Mouse (Mus musculus): ENCODE data around the gene Ndufa4l2. TPM values are rescaled to one million over a fixed set of nuclear protein-coding genes. Genes with fewer than 3 reads are reported as not detected.

Ndufa4l2 gene
- polyA plus RNA-seq, 1 experiment = 5.4 TPM

DNA sequence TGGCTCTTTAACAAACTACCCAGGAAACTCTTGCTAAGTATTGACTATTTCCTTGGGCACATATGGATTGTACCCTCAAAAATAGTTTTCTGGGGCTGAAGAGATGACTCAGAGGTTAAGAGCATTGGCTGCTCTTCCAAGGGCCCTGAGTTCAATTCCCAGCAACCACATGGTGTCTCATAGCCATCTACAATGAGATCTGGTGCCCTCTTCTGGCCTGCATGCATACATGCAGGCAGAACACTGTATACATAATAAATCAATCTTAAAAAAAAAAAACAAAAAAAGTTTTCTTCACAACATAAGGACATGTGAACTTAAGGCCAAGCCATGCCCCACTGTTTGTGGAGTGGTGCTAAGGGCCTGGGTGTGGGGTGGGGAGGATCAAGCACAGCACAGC lies 46.4 kb downstream of the Ndufa4l2 start:
- Histone ChIP-seq H3K9me3 (replicated peaks; ENCODE audit: control insufficient read depth, insufficient read depth, low read length, poor library complexity, severe bottlenecking) (no peaks in the 10 kb centered on the region), H3K4me3 (ENCODE audit: low read depth, low read length) (no peak overlapping the region), H3K4me1 (ENCODE audit: control insufficient read depth, insufficient read depth, low read length) (peaks cover 7% of the 10 kb centered on the region), H3K9ac (ENCODE audit: low read depth, poor library complexity, severe bottlenecking) (no peak overlapping the region), H3K36me3 (ENCODE audit: control insufficient read depth, insufficient read depth, low read length, poor library complexity, severe bottlenecking) (no peaks in the 10 kb centered on the region), H3K27me3 (ENCODE audit: control insufficient read depth, insufficient read depth, low read length, poor library complexity, severe bottlenecking) (no peaks in the 10 kb centered on the region), H3K27ac (ENCODE audit: insufficient read depth, low read length) (no peak overlapping the region)
- no peak for TF ChIP-seq CTCF (IDR thresholded peaks at IDR 0.05; ENCODE audit: low read depth, low read length)
- no peak for TF ChIP-seq EP300 (IDR thresholded peaks at IDR 0.05; ENCODE audit: insufficient read depth, low read depth, low read length)
- TF ChIP-seq POLR2A (IDR thresholded peaks at IDR 0.05; ENCODE audit: insufficient read depth, low read length) = no peak

DNA sequence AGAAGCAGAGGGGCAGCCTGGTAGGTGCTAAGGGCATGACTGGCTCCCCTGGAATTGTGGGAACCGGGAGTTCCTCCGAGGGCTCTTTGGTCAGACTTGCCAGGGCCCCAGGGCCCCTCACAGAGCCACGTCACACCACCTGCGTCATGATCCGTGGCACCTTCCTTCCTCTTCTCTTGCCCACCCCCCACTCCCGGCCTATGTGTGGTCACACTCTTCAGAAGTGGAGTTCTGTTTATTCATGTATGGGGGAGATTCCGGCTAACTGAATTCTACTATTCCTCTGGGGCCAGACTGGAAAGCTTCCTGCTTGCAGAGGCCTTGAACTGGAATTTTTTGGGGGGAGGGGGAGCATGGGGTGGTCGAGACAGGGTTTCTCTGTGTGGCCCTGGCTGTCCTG lies 49.1 kb downstream of the Ndufa4l2 start:
- Histone ChIP-seq H3K4me1 (ENCODE audit: control insufficient read depth, insufficient read depth, low read length) (peaks cover 6% of the 10 kb centered on the region), H3K27me3 (ENCODE audit: control insufficient read depth, insufficient read depth, low read length, poor library complexity, severe bottlenecking) (no peaks in the 10 kb centered on the region), H3K36me3 (ENCODE audit: control insufficient read depth, insufficient read depth, low read length, poor library complexity, severe bottlenecking) (no peaks in the 10 kb centered on the region), H3K9ac (ENCODE audit: low read depth, poor library complexity, severe bottlenecking) (no peak overlapping the region), H3K27ac (ENCODE audit: insufficient read depth, low read length) (peak overlapping the region; percentile 27; the same call in 1 of the 2 replicates), H3K9me3 (replicated peaks; ENCODE audit: control insufficient read depth, insufficient read depth, low read length, poor library complexity, severe bottlenecking) (no peaks in the 10 kb centered on the region), H3K4me3 (ENCODE audit: low read depth, low read length) (no peak overlapping the region)
- TF ChIP-seq CTCF (IDR thresholded peaks at IDR 0.05; ENCODE audit: low read depth, low read length) (no peak), POLR2A (IDR thresholded peaks at IDR 0.05; ENCODE audit: insufficient read depth, low read length) (no peak), EP300 (IDR thresholded peaks at IDR 0.05; ENCODE audit: insufficient read depth, low read depth, low read length) (no peak)

DNA sequence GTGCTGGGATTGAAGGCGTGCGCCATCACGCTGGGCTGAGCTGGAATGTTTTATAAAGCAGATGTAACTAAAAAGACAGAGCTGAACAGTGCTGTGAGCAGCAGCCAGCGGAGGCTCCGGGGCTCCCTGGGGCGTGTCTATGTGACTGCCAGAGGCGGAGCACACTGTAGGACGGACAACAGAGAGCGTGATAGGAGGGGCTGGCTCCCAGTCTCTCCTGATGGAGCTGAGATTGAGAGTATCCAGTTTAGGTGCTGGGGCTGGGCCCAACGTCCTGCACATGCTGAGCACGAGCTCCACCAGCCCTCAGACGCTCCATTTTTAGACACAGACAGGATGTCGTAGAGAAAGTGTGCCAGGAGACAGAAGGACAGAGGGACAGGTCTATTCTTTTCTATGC lies 49.5 kb downstream of the Ndufa4l2 start:
- Histone ChIP-seq H3K27me3 (ENCODE audit: control insufficient read depth, insufficient read depth, low read length, poor library complexity, severe bottlenecking) (no peaks in the 10 kb centered on the region), H3K27ac (ENCODE audit: insufficient read depth, low read length) (peak overlapping the region; percentile 27; the same call in 1 of the 2 replicates), H3K4me1 (ENCODE audit: control insufficient read depth, insufficient read depth, low read length) (peaks cover 5% of the 10 kb centered on the region), H3K9me3 (replicated peaks; ENCODE audit: control insufficient read depth, insufficient read depth, low read length, poor library complexity, severe bottlenecking) (no peaks in the 10 kb centered on the region), H3K4me3 (ENCODE audit: low read depth, low read length) (no peak overlapping the region), H3K36me3 (ENCODE audit: control insufficient read depth, insufficient read depth, low read length, poor library complexity, severe bottlenecking) (no peaks in the 10 kb centered on the region), H3K9ac (ENCODE audit: low read depth, poor library complexity, severe bottlenecking) (no peak overlapping the region)
- no peak for TF ChIP-seq POLR2A (IDR thresholded peaks at IDR 0.05; ENCODE audit: insufficient read depth, low read length)
- TF ChIP-seq CTCF (IDR thresholded peaks at IDR 0.05; ENCODE audit: low read depth, low read length) = no peak
- TF ChIP-seq EP300 (IDR thresholded peaks at IDR 0.05; ENCODE audit: insufficient read depth, low read depth, low read length) = no peak

Other genes starting within 250 kb of the Ndufa4l2 start
- gene Dctn2, start 248.6 kb upstream of the Ndufa4l2 start, polyA plus RNA-seq (2011; ENCODE audit: insufficient read depth, insufficient read length, low read depth, missing spikeins) = 124 and 125 TPM in 2 replicates
- gene Mbd6, start 225.9 kb upstream of the Ndufa4l2 start, polyA plus RNA-seq (2011; ENCODE audit: insufficient read depth, insufficient read length, low read depth, missing spikeins) = 26.2 and 26.7 TPM in 2 replicates
- gene Mars, start 203.2 kb upstream of the Ndufa4l2 start, polyA plus RNA-seq (2011; ENCODE audit: insufficient read depth, insufficient read length, low read depth, missing spikeins) = 129 and 136 TPM in 2 replicates
- 8.5 and 9.1 TPM in 2 replicates for gene Arhgap9, start 193.0 kb upstream of the Ndufa4l2 start, polyA plus RNA-seq (2011; ENCODE audit: insufficient read depth, insufficient read length, low read depth, missing spikeins)
- gene Gli1, start 173.0 kb upstream of the Ndufa4l2 start, polyA plus RNA-seq (2011; ENCODE audit: insufficient read depth, insufficient read length, low read depth, missing spikeins) = 19.8 and 21.4 TPM in 2 replicates
- gene Inhbe, start 160.6 kb upstream of the Ndufa4l2 start, polyA plus RNA-seq (2011; ENCODE audit: insufficient read depth, insufficient read length, low read depth, missing spikeins) = not detected in 2 replicates
- gene Inhbc, start 144.5 kb upstream of the Ndufa4l2 start, polyA plus RNA-seq (2011; ENCODE audit: insufficient read depth, insufficient read length, low read depth, missing spikeins) = not detected in 2 replicates
- 107 and 122 TPM in 2 replicates for gene R3hdm2, start 134.6 kb upstream of the Ndufa4l2 start, polyA plus RNA-seq (2011; ENCODE audit: insufficient read depth, insufficient read length, low read depth, missing spikeins)
- 1.9 and 2.6 TPM in 2 replicates for gene Stac3, start 13.3 kb upstream of the Ndufa4l2 start, polyA plus RNA-seq (2011; ENCODE audit: insufficient read depth, insufficient read length, low read depth, missing spikeins)
- gene Shmt2, start 7.5 kb downstream of the Ndufa4l2 start, polyA plus RNA-seq (2011; ENCODE audit: insufficient read depth, insufficient read length, low read depth, missing spikeins) = 67.4 and 68.2 TPM in 2 replicates
- 0.79 TPM in 1 of 2 replicates, not detected in the other for gene Nxph4, start 19.6 kb downstream of the Ndufa4l2 start, polyA plus RNA-seq (2011; ENCODE audit: insufficient read depth, insufficient read length, low read depth, missing spikeins)
- 36.3 and 41.3 TPM in 2 replicates for gene Lrp1, start 106.2 kb downstream of the Ndufa4l2 start, polyA plus RNA-seq (2011; ENCODE audit: insufficient read depth, insufficient read length, low read depth, missing spikeins)
- gene Stat6, start 128.0 kb downstream of the Ndufa4l2 start, polyA plus RNA-seq (2011; ENCODE audit: insufficient read depth, insufficient read length, low read depth, missing spikeins) = 28.2 and 32.9 TPM in 2 replicates
- gene Nemp1, start 151.9 kb downstream of the Ndufa4l2 start, polyA plus RNA-seq (2011; ENCODE audit: insufficient read depth, insufficient read length, low read depth, missing spikeins) = 22.0 and 22.3 TPM in 2 replicates
- gene Nab2, start 153.6 kb downstream of the Ndufa4l2 start, polyA plus RNA-seq (2011; ENCODE audit: insufficient read depth, insufficient read length, low read depth, missing spikeins) = 5.5 and 8.1 TPM in 2 replicates
- 0.34 and 0.72 TPM in 2 replicates for gene Myo1a, start 190.2 kb downstream of the Ndufa4l2 start, polyA plus RNA-seq (2011; ENCODE audit: insufficient read depth, insufficient read length, low read depth, missing spikeins)
- not detected in 2 replicates for gene Tac2, start 209.5 kb downstream of the Ndufa4l2 start, polyA plus RNA-seq (2011; ENCODE audit: insufficient read depth, insufficient read length, low read depth, missing spikeins)
- 14.6 and 15.6 TPM in 2 replicates for gene Zbtb39, start 224.6 kb downstream of the Ndufa4l2 start, polyA plus RNA-seq (2011; ENCODE audit: insufficient read depth, insufficient read length, low read depth, missing spikeins)
- gene Gpr182, start 236.8 kb downstream of the Ndufa4l2 start, polyA plus RNA-seq (2011; ENCODE audit: insufficient read depth, insufficient read length, low read depth, missing spikeins) = not detected in 2 replicates
- gene Rdh1, start 244.8 kb downstream of the Ndufa4l2 start, polyA plus RNA-seq (2011; ENCODE audit: insufficient read depth, insufficient read length, low read depth, missing spikeins) = 0.40 and 0.67 TPM in 2 replicates
- not detected in 2 replicates for gene Rdh16f1, start 244.8 kb downstream of the Ndufa4l2 start, polyA plus RNA-seq (2011; ENCODE audit: insufficient read depth, insufficient read length, low read depth, missing spikeins)